Mouse (Mus musculus) midbrain, embryonic 15.5 days (tissue): ENCODE data around the gene Ripply2. TPM values are rescaled to one million over a fixed set of nuclear protein-coding genes. Genes with fewer than 3 reads are reported as not detected.
"Not testable (repeated sequence)": the region's sequence is repeated elsewhere in the genome, so short reads cannot be mapped to it uniquely, and the experiment has no call there.

Source experiments
- ATAC-seq: fragments of 200-750 bp; cut with Nextera tagmentation; replicated peaks from 2 replicates; pipeline ENCODE4 v1.8.0; 2017; ENCODE audit warnings: moderate TSS enrichment
- H3K27ac ChIP-seq: fragments of 300-500 bp; sonication (generic); 2 replicates; pipeline ENCODE4 v1.5.1; 2015; ENCODE audit warnings: mild to moderate bottlenecking, inconsistent platforms
- H3K27me3 ChIP-seq: fragments of 300-500 bp; sonication (generic); replicated peaks from 2 replicates; pipeline ENCODE4 v1.6.1; 2015; ENCODE audit warnings: inconsistent platforms
- H3K36me3 ChIP-seq: fragments of 300-500 bp; sonication (generic); replicated peaks from 2 replicates; pipeline ENCODE4 v1.6.1; 2015; ENCODE audit warnings: inconsistent platforms
- H3K4me1 ChIP-seq: fragments of 300-500 bp; sonication (generic); 2 replicates; pipeline ENCODE4 v1.6.1; 2015; ENCODE audit warnings: inconsistent platforms
- H3K4me2 ChIP-seq: fragments of 300-500 bp; sonication (generic); 2 replicates; pipeline ENCODE4 v1.6.1; 2015; ENCODE audit warnings: inconsistent platforms, mild to moderate bottlenecking, moderate library complexity
- H3K4me3 ChIP-seq: fragments of 300-500 bp; sonication (generic); 2 replicates; pipeline ENCODE4 v1.5.1; 2015; ENCODE audit warnings: mild to moderate bottlenecking, inconsistent platforms
- H3K9ac ChIP-seq: fragments of 300-500 bp; sonication (generic); 2 replicates; pipeline ENCODE4 v1.6.1; 2015; ENCODE audit warnings: mild to moderate bottlenecking, inconsistent platforms
- H3K9me3 ChIP-seq: fragments of 300-500 bp; sonication (generic); 2 replicates; pipeline ENCODE4 v1.6.1; 2016; ENCODE audit warnings: inconsistent platforms
- WGBS: fragments of 180-500 bp; shearing (Covaris S2); methylation state at CpG from one replicate; pipeline ENCODE4 v1.1.7; 2015; ENCODE audit warnings: mixed read lengths; 5-methylcytosine and 5-hydroxymethylcytosine counted together
- polyA plus RNA-seq: library from polyadenylated mRNA; unstranded; fragments of >200 nt; fragmentation: Nextera tagmentation; extraction: Ambion mirVana; gene quantifications from 2 replicates; pipeline ENCODE4 v1.2.1, GENCODE M21; 2015

Ripply2 gene
- 7.6 and 9.3 TPM in 2 replicates for polyA plus RNA-seq

DNA sequence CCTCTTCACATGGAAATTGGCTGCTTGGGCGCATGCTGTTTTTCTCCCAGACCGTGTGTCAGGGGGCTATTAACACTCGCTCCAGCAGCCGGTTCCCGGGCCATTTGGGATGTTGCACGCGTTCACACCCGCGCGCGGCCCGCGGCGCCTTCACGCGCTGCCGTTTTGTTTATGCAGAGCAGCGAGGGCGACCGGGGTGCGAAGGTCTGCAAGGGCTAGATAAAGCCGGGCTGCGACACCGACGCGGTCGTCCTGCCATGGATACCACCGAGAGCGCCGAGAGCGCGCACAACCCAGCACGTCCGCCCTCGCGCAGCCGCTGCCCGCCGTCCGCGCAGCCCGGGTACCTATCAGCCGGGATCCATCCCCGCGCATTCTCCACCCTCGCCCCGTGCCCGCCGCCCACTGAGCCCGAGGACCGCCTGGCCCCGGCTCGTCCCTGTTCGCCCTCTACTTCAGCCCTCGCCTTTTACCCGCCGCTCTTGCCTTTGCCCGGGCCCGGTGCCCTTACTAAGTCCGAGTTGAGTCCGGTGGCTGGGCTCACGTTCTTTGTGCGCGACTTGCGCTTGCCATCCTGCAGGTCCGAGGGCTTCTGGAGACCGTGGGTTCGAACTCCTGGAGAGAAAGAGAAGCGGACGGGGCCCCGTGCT lies at the start of gene Ripply2:
TSS of gene Ripply2 (plus strand) at position 250 of the 650 bp plus-strand sequence.
- Histone ChIP-seq H3K4me3 (peak within 1 kb of the TSS; percentile 74), H3K36me3 (no peaks in the 10 kb centered on the region), H3K27me3 (no peaks in the 10 kb centered on the region), H3K27ac (peak within 1 kb of the TSS; percentile 77), H3K4me1 (peaks cover 18% of the 10 kb centered on the region), H3K9me3 (no peaks in the 10 kb centered on the region), H3K4me2 (peak within 1 kb of the TSS; percentile 87), H3K9ac (peak within 1 kb of the TSS; percentile 82)
- WGBS = under 1% methylated on average over 68 of the region's 71 CpGs
- ATAC-seq = peak; percentile 91

- not testable (repeated sequence) for H3K9me3 ChIP-seq, H3K9ac ChIP-seq, H3K36me3 ChIP-seq, H3K4me3 ChIP-seq, ATAC-seq, H3K27ac ChIP-seq, H3K27me3 ChIP-seq, H3K4me2 ChIP-seq, H3K4me1 ChIP-seq
Measured at GRCm38 (mm10) chr9:86972471-86972870, 42.9 kb upstream of the Ripply2 start.

DNA sequence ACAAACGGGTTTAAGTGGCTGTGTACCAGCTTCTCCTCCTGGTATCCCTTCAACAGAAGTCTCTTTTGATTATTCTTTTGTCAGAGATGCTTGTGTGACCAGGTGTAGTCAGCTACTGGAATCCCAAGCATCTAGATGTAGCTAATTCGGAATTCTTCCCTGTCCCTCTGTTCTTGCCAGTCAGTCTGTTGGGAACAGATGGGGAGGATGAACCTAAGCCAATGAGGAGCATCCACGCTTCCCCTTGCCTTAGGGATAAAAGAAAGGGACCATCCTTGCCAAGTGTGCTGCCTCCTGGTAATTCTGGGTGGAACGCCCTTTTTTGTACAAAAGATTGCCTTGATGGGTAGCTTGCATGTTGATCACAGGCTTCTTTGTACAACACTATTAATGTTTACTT lies 41.8 kb upstream of the Ripply2 start:
- Histone ChIP-seq H3K9ac (no peak overlapping the region), H3K4me2 (no peak overlapping the region), H3K4me1 (no peaks in the 10 kb centered on the region), H3K4me3 (no peak overlapping the region), H3K36me3 (no peaks in the 10 kb centered on the region), H3K27ac (no peak overlapping the region), H3K27me3 (no peaks in the 10 kb centered on the region), H3K9me3 (no peaks in the 10 kb centered on the region)
- 67% methylated on average over 4 of the region's 4 CpGs for WGBS
- ATAC-seq = no peak

DNA sequence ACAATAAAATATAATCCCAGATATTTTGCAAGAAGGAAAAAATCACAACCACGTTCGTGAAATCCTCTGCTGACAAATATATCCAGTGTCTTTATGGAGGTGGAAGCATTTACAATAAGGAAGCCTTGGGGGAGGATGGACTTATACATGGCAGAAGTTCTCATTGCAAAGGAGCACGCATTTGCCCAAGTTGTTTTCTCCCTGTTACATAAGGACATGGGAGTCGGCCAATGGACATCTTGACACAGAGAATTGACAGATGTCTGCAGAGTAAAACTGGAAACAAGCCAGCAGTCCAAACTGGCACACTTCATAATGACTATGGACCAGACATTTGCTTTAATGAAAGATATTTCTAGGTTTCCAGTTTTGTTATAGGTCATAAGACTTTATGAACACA lies 38.4 kb upstream of the Ripply2 start:
- H3K4me1 ChIP-seq = peaks cover 3% of the 10 kb centered on the region; the same call in 1 of the 2 replicates
- no peaks in the 10 kb centered on the region for H3K27me3 ChIP-seq
- H3K9me3 ChIP-seq = no peaks in the 10 kb centered on the region
- 84% methylated on average over 4 of the region's 4 CpGs for WGBS
- no peak overlapping the region for H3K4me2 ChIP-seq
- H3K27ac ChIP-seq = no peak overlapping the region
- ATAC-seq = no peak
- no peaks in the 10 kb centered on the region for H3K36me3 ChIP-seq
- no peak overlapping the region for H3K4me3 ChIP-seq
- H3K9ac ChIP-seq = no peak overlapping the region

DNA sequence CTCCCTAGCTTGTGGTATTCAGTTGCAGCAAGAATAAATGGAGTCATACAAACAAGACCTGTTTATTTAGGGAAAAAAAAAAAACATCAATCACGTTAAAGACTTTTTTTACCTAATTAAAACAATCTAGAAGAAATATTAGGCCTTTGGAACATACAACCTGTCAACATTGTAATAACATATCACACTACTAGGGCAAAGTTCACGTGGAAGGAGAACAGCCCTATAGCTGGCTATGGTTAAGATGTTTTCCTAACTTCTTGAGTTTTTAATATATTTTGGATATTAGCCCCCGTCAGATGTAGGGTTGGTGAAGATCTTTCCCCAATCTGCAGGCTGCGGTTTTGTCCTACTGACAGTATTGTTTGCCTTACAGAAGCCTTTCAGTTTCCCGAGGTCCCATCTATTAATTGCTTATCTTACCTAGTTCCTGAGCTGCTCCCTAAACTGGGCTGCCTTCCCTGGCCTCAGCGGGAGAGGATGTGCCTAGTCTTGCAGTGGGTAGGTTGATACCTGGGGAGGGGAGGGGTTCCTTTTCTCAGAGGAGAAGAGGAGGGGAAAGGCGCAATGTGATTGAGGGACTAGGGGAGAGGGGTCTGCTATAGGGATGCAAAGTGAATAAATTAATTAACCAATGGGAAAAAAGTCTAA lies 37.0 kb upstream of the Ripply2 start:
- no peak for ATAC-seq
- 77% methylated on average over 7 of the region's 7 CpGs for WGBS
- H3K4me3 ChIP-seq = no peak overlapping the region

DNA sequence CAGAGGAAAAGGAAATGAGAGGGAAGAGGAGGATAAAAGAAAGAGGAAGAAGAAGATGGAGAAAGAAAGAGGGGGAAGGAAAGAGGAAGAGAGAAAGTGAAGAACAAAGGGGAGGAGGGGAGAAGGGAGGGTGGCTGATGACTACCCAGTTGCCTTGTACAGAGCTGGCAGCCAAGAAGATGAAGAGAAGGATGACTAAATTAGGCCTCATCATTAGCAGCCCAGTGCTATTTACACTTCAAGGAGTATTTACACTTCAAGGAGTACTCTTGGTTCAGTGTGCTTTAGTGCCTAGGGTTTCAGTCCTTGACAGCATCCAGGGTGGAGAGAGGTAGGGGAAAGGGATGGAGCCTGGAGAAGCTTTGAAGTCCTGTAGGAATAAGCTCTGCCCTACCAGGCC lies 35.3 kb upstream of the Ripply2 start:
- no peak overlapping the region for H3K4me3 ChIP-seq
- H3K4me2 ChIP-seq = no peak overlapping the region
- H3K36me3 ChIP-seq = no peaks in the 10 kb centered on the region
- no peaks in the 10 kb centered on the region for H3K27me3 ChIP-seq
- H3K9me3 ChIP-seq = no peaks in the 10 kb centered on the region
- peak; percentile 62 for ATAC-seq
- H3K9ac ChIP-seq = no peak overlapping the region
- H3K4me1 ChIP-seq = peaks cover 3% of the 10 kb centered on the region; the same call in 1 of the 2 replicates
- no peak overlapping the region for H3K27ac ChIP-seq

More for the DNA sequence above, 37.0 kb upstream of the Ripply2 start:
- H3K9ac ChIP-seq = no peak overlapping the region
- H3K4me2 ChIP-seq = no peak overlapping the region
- H3K36me3 ChIP-seq = no peaks in the 10 kb centered on the region
- H3K9me3 ChIP-seq = no peaks in the 10 kb centered on the region
- H3K27me3 ChIP-seq = no peaks in the 10 kb centered on the region
- peaks cover 3% of the 10 kb centered on the region; the same call in 1 of the 2 replicates for H3K4me1 ChIP-seq
- H3K27ac ChIP-seq = no peak overlapping the region

GRCm38 (mm10) chr9:86980942-86981341 lies 34.4 kb upstream of the Ripply2 start:
- no peak overlapping the region for H3K4me2 ChIP-seq
- H3K36me3 ChIP-seq = no peaks in the 10 kb centered on the region
- ATAC-seq = peak; percentile 28; the same call in 1 of the 2 replicates
- no peak overlapping the region for H3K27ac ChIP-seq
- H3K9me3 ChIP-seq = no peaks in the 10 kb centered on the region
- no peaks in the 10 kb centered on the region for H3K27me3 ChIP-seq
- no peak overlapping the region for H3K9ac ChIP-seq
- peaks cover 3% of the 10 kb centered on the region; the same call in 1 of the 2 replicates for H3K4me1 ChIP-seq
- WGBS = 51% methylated on average over 2 of the region's 2 CpGs
- no peak overlapping the region for H3K4me3 ChIP-seq

DNA sequence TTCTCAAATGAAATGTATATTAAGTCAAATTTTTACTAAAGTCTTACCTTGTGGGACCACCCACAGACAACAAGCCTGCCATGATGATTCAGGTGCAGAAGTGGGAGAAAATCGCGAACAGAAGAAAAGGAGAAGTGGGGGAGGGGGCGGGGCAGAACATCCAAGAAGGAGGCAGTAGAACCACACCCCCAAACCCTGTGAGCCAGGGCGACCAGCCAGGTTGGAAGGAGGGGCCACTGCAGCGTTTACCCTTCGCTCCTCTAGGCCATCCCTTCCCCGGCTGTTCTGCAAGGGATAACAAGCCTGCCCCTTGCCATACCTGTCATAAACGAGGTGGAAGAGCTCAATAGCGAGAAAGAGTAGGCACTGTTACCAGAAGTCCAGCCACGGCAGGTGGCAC lies 33.8 kb upstream of the Ripply2 start:
- Histone ChIP-seq H3K27me3 (no peaks in the 10 kb centered on the region), H3K4me3 (no peak overlapping the region), H3K4me1 (peaks cover 3% of the 10 kb centered on the region; the same call in 1 of the 2 replicates), H3K27ac (no peak overlapping the region), H3K9ac (no peak overlapping the region), H3K4me2 (no peak overlapping the region), H3K9me3 (no peaks in the 10 kb centered on the region), H3K36me3 (no peaks in the 10 kb centered on the region)
- 22% methylated on average over 10 of the region's 10 CpGs for WGBS
- ATAC-seq = no peak; the same call in 1 of the 2 replicates

GRCm38 (mm10) chr9:86984583-86984982 lies 30.8 kb upstream of the Ripply2 start:
- Histone ChIP-seq H3K9ac (no peak overlapping the region), H3K36me3 (no peaks in the 10 kb centered on the region), H3K27ac (no peak overlapping the region), H3K4me1 (peaks cover 3% of the 10 kb centered on the region; the same call in 1 of the 2 replicates), H3K4me2 (no peak overlapping the region), H3K27me3 (no peaks in the 10 kb centered on the region), H3K4me3 (no peak overlapping the region), H3K9me3 (no peaks in the 10 kb centered on the region)
- no peak for ATAC-seq
- WGBS = 81% methylated on average over 3 of the region's 3 CpGs

- no peak for ATAC-seq
- 83% methylated on average over 6 of the region's 6 CpGs for WGBS
Measured at GRCm38 (mm10) chr9:86985105-86985504, 30.2 kb upstream of the Ripply2 start.

DNA sequence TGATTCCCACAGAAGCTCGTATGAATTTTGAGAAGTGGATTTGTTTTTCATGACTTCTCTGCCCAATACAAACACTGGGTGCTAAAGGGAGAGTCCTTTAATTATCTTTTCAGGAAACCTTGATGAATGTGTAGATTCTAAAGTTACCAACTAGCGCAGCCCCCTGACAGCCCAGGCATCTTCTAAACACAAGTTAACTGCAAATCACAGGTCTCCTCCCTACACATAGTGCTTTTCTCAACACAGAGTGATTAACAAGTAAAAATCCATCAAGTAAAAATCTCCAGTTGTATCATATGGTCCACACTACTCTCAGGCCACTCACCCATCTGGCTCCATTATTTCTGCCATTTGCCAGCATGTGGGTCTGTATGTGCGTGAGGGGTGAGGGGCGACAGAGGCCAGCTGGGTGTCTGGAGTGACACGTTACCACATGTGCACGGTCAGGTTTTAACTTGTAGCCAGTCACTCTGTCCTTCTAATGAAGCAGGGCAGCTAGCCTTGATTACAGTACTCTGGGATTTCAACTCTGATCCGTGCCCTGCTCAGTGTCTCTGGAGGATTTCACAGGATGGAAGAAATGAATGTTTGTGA lies 28.5 kb upstream of the Ripply2 start:
- no peaks in the 10 kb centered on the region for H3K9me3 ChIP-seq
- H3K27ac ChIP-seq = no peak overlapping the region
- no peak overlapping the region for H3K4me2 ChIP-seq
- H3K4me3 ChIP-seq = no peak overlapping the region
- H3K4me1 ChIP-seq = no peaks in the 10 kb centered on the region
- no peak for ATAC-seq
- H3K36me3 ChIP-seq = no peaks in the 10 kb centered on the region
- WGBS = 73% methylated on average over 7 of the region's 7 CpGs
- H3K27me3 ChIP-seq = no peaks in the 10 kb centered on the region
- no peak overlapping the region for H3K9ac ChIP-seq

More at GRCm38 (mm10) chr9:86985105-86985504, 30.2 kb upstream of the Ripply2 start:
- Histone ChIP-seq H3K9me3 (no peaks in the 10 kb centered on the region), H3K36me3 (no peaks in the 10 kb centered on the region), H3K4me3 (no peak overlapping the region), H3K4me2 (no peak overlapping the region), H3K27ac (no peak overlapping the region), H3K4me1 (peaks cover 3% of the 10 kb centered on the region; the same call in 1 of the 2 replicates), H3K27me3 (no peaks in the 10 kb centered on the region), H3K9ac (no peak overlapping the region)

- Histone ChIP-seq H3K4me2 (no peak overlapping the region), H3K27me3 (no peaks in the 10 kb centered on the region), H3K9ac (no peak overlapping the region), H3K4me1 (no peaks in the 10 kb centered on the region), H3K36me3 (no peaks in the 10 kb centered on the region), H3K27ac (no peak overlapping the region), H3K9me3 (no peaks in the 10 kb centered on the region), H3K4me3 (no peak overlapping the region)
- ATAC-seq = no peak
Measured at GRCm38 (mm10) chr9:86989822-86990221, 25.5 kb upstream of the Ripply2 start.
